Mouse (Mus musculus) megakaryocyte, embryonic 14.5 days (primary cell): ENCODE measurements at regions not wholly inside any gene's neighbourhood (a gene's known extent, or its start where the extent isn't known, plus 50 kb on each side); places are given as distances from the start of the nearest gene placed in this dataset.
"Not testable (repeated sequence)": the region's sequence is repeated elsewhere in the genome, so short reads cannot be mapped to it uniquely, and the experiment has no call there.

ENCODE experiments used
- H3K27me3 ChIP-seq: replicated peaks from 2 replicates; pipeline ENCODE3; 2012; ENCODE audit warnings: inconsistent platforms
- H3K36me3 ChIP-seq: replicated peaks from 2 replicates; pipeline ENCODE3; 2012; ENCODE audit warnings: low read length, inconsistent platforms, mixed read lengths
- H3K4me1 ChIP-seq: 2 replicates; pipeline ENCODE4 v1.6.1; 2012; ENCODE audit warnings: inconsistent platforms
- H3K4me3 ChIP-seq: replicated peaks from 2 replicates; pipeline ENCODE3; 2012; ENCODE audit warnings: moderate library complexity, mild to moderate bottlenecking, inconsistent platforms
- H3K9me3 ChIP-seq: 2 replicates; pipeline ENCODE4 v1.6.1; 2012; ENCODE audit warnings: inconsistent platforms
- FLI1 ChIP-seq: IDR thresholded peaks from 2 replicates; pipeline ENCODE4 v1.6.1; 2012; ENCODE audit warnings: low read length, inconsistent platforms, mixed read lengths
- GATA1 ChIP-seq: IDR thresholded peaks from 3 replicates; pipeline ENCODE4 v1.6.1; 2012; ENCODE audit warnings: mixed read lengths, low read length, inconsistent platforms, borderline replicate concordance

DNA sequence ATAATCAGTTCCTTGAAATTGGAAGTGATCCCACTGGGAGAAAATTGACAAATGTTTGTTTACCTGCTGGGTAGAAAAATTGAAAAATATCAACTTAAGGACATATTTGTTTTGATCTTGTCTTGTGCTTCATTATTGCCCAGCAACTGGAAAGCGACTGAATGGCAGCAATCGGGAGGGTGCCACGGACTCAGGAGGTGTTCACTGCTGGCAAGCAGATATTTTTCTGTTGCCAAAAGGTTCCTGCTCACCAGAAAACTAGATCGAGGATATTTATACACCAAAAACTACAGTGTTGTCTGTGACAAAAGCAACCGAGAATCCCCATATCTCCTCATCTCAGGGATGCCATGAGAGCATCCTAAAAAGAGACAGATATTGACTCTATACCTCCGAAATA is 71.4 kb downstream of the Gm21833 start:
- Histone ChIP-seq H3K9me3 (no peaks in the 10 kb centered on the region), H3K4me3 (no peak overlapping the region), H3K4me1 (no peaks in the 10 kb centered on the region), H3K27me3 (no peaks in the 10 kb centered on the region), H3K36me3 (no peaks in the 10 kb centered on the region)
- TF ChIP-seq GATA1 (no peak), FLI1 (no peak)

DNA sequence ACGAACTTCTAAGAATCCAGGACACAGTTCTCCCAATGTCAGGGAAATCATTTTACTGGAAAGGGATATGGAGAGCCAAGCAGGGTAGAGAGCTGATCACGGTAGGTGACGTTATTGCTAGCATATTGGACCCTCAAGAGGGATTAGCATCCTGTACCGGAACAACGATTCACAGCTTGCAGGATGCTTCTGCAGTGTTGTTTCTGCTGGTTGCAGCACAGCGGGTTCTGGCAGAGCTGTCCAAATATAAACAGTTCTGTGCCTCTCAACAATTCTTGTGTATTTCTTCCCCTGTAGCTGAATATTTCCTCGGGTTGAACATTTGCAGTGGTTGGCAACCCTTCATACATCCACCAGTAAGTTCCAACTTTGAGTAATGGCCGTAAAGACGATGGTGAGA is 92.4 kb downstream of the Gm21833 start:
- TF ChIP-seq FLI1 = no peak
- no peak for TF ChIP-seq GATA1
- Histone ChIP-seq H3K36me3 (no peaks in the 10 kb centered on the region), H3K27me3 (no peaks in the 10 kb centered on the region), H3K4me1 (no peaks in the 10 kb centered on the region), H3K4me3 (peak overlapping the region; percentile 38), H3K9me3 (0 out of 2 replicates have a peak, but pooled peaks cover 3% of the 10 kb centered on the region)

DNA sequence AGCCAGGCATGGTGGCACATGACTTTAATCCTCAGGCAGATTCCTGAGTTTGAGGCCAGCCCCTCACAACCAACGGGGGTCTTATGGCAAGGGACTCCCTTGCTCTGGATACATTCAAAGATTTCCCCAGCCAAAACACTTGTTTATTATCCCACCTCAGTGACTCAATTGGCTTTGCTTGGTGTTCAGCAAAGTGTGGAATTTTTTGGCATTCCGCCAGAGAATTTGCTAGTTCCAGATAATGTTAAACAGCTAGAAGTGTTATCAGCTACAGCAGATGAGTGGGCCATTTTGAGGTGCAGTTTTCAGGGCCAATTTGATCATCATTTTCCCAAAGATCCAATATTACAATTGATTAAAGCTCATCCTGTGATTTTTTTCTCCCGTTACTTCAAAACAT is 130.8 kb downstream of the Gm21833 start:
- H3K4me1 ChIP-seq, H3K27me3 ChIP-seq, H3K4me3 ChIP-seq, H3K36me3 ChIP-seq: not testable (repeated sequence)
- peaks cover 37% of the 10 kb centered on the region for H3K9me3 ChIP-seq

DNA sequence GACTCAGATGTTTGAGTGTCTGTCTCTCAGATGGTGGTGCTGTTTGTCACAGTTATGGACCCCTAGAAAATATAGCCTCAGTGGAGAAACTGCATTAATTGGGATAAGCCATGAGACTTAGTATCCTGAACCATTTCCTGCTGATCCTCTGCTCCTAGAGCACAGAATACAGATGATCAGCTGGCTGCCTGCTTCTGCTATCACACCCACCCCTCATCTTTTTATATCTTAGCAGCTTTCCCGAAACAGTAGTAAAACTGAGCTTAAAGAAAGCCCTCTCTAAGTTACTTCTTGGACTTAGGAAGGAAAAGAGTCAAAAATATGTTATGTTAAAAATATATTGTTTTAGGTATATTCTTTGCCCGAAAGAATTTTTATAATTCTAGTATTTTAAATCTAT is 163.5 kb downstream of the Gm21833 start:
- Histone ChIP-seq H3K4me3 (no peak overlapping the region), H3K36me3 (no peaks in the 10 kb centered on the region), H3K4me1 (no peaks in the 10 kb centered on the region), H3K9me3 (no peaks in the 10 kb centered on the region), H3K27me3 (no peaks in the 10 kb centered on the region)
- TF ChIP-seq GATA1 = no peak
- TF ChIP-seq FLI1 = no peak

DNA sequence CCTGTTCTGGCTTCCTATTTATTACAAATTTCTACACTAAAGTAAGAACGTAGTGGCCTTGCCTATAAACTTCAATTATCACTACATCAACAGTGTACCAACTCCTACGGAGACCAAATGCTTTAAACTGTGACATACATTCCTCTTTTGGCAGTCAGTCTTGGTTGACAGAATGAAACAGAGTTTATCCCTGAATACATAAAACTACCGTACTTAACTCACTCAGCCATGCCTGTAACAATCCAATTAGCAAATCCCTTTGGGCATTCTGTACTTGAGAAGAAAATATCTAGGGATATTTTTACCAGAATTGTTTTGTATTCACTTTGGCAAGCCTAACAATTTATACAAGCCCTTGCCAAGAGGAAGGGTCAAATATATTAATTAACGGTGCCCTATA is 169.7 kb downstream of the Gm21833 start:
- Histone ChIP-seq H3K27me3 (no peaks in the 10 kb centered on the region), H3K4me3 (no peak overlapping the region), H3K36me3 (no peaks in the 10 kb centered on the region), H3K4me1 (no peaks in the 10 kb centered on the region), H3K9me3 (no peaks in the 10 kb centered on the region; the same call in 1 of the 2 replicates)
- no peak for TF ChIP-seq FLI1
- no peak for TF ChIP-seq GATA1

DNA sequence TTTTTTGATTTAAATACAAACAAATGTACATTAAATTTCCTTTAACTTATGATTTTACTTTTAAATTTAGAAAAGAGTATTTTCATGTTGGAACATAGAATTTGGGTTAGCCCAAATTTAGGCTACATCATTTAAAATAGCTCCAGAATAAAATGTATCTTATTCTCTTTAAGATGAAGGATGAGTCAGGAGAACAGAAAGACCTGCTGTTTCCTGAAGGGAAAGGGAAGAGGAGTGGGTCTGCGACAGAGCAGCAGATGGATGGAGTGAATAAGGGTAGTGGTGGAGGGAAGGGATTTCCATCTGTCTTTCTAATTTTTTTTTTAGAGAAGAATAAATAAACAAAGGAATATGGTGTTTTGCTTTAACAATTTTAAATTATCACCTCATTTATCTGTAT is 193.1 kb downstream of the Gm21833 start:
- no peak for TF ChIP-seq GATA1
- no peak for TF ChIP-seq FLI1

DNA sequence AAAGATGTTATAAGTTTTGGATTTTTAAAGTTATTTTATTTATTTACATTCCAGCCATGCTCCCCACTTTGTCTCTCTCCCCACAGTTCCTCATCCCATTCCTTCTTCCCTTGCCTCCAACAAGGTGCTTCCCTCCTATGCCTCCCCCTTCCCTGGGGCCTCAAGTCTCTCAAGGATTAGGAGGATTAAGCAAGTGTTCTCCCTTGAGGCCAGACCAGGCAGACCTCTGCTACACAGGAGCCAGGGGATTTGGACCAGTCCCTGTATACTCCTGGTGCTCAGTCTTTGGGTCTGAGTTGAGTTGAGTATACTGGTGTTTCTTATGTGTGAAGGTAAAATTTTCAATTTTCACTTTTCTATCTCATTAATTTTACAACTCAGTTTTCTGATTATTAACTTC is 235.2 kb downstream of the Gm21833 start:
- Histone ChIP-seq H3K36me3 (no peaks in the 10 kb centered on the region), H3K4me3 (no peak overlapping the region), H3K4me1 (no peaks in the 10 kb centered on the region), H3K27me3 (no peaks in the 10 kb centered on the region), H3K9me3 (no peaks in the 10 kb centered on the region)
- no peak for TF ChIP-seq FLI1
- TF ChIP-seq GATA1 = no peak

More for the DNA sequence above, 193.1 kb downstream of the Gm21833 start:
- H3K27me3 ChIP-seq = no peaks in the 10 kb centered on the region
- no peaks in the 10 kb centered on the region for H3K36me3 ChIP-seq
- peaks cover 2% of the 10 kb centered on the region; the same call in 1 of the 2 replicates for H3K9me3 ChIP-seq
- H3K4me1 ChIP-seq = no peaks in the 10 kb centered on the region
- H3K4me3 ChIP-seq = no peak overlapping the region

DNA sequence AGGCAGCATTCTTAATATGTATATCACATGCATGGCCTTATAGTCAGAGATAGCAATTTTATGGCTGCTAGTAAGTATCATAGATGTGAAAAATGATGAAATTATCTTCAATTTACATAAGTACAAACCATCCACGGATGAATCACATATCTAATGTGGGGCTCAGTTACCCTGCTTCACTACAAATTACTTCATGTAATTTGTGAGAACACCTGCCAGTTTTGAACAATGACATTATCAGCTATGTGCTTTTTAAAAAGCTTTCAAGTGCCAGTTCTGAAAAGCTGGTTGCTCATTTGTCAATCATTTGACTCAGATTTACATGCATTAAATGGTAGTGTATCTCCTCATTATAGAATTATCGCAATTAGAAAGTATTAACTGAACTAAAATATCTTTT is 243.3 kb downstream of the Gm21833 start:
- H3K27me3 ChIP-seq = no peaks in the 10 kb centered on the region
- no peaks in the 10 kb centered on the region for H3K36me3 ChIP-seq

DNA sequence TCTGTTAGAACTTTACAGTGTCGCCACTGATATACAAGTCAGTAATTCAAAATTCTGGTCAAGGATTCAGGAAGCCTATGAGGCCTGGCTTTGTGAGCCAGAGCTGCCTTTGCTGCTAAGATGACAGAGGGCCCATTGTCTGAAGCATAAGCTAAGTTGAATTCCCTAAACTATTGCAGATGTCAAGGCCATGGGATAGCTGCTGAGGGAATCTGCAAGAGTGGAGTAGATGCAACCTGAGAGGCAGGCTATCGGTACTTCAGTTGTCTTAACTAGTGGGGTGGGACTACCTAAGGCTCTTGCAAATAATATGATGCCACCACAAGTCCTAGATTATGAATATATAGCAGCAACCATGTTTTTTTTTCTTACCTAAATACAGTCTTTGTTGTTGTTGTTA is 263.9 kb downstream of the Gm21833 start:
- Histone ChIP-seq H3K4me3 (no peak overlapping the region), H3K9me3 (0 out of 2 replicates have a peak, but pooled peaks cover 4% of the 10 kb centered on the region), H3K36me3 (no peaks in the 10 kb centered on the region), H3K27me3 (no peaks in the 10 kb centered on the region), H3K4me1 (no peaks in the 10 kb centered on the region)
- no peak for TF ChIP-seq GATA1
- TF ChIP-seq FLI1 = no peak

More for the DNA sequence above, 243.3 kb downstream of the Gm21833 start:
- Histone ChIP-seq H3K9me3 (no peaks in the 10 kb centered on the region), H3K4me3 (no peak overlapping the region), H3K4me1 (no peaks in the 10 kb centered on the region)
- no peak for TF ChIP-seq FLI1
- TF ChIP-seq GATA1 = no peak

DNA sequence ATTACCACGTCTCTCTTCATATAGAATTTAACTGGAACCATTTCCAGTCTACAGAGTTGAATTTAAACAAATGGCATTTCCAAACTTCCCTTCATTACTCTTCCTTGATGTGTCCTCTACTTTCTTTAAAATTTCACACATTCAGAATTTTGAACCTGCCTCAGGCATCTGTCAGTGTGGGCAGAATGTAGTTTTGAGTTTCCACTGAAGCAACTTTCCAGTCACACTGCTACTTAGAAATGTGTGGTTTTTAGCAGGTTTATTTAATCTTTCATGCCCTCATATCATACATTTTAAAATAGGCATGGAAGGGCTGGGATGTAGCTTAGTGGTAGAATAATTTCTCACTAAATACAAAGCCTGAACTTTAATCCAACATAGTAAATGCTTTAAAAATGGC is 282.9 kb downstream of the Gm21833 start:
- H3K4me1 ChIP-seq = no peaks in the 10 kb centered on the region
- H3K27me3 ChIP-seq = no peaks in the 10 kb centered on the region
- no peaks in the 10 kb centered on the region for H3K9me3 ChIP-seq
- H3K4me3 ChIP-seq = no peak overlapping the region
- H3K36me3 ChIP-seq = no peaks in the 10 kb centered on the region
- TF ChIP-seq FLI1 (no peak), GATA1 (no peak)

DNA sequence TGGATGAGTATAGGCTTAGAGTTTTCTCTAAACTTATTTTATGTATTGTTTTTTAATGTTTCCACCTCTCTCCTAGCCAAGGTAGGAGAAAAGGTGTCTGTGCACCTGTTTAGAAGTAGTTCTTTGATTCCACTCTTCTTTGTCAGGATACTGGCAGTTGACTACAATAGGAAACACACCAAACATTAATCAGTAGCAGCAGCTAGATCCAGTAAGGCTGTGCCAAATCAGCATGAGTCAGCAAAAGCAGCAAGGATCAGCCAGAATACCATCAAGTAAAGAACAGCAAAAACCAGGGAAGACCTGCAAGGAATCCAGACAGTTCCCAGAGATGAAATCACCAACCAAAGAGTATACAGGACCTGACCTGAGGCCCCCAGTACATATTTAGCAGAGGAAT is 303.7 kb downstream of the Gm21833 start:
- Histone ChIP-seq H3K4me1 (peaks cover 3% of the 10 kb centered on the region; the same call in 1 of the 2 replicates), H3K4me3 (no peak overlapping the region), H3K9me3 (no peaks in the 10 kb centered on the region), H3K27me3 (no peaks in the 10 kb centered on the region), H3K36me3 (no peaks in the 10 kb centered on the region)
- TF ChIP-seq GATA1 (no peak), FLI1 (no peak)

DNA sequence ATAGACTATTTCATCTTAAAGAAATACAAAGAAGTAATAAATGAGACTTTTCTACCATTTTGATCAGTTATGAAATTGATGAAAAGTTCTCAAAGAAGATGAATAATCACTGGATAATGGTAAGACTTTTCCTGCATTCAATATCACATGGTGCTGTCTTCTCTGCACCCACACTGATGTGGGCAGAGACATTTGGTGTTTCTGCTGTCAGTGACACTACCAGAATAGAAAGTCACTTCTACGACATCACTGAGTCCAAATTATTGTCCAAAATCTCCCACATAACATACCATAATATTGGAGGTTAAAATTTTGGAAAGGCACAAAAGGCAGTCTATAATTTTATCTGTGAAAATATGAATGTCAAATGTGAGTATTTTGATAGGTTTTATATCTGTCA is 344.8 kb downstream of the Gm21833 start:
- no peaks in the 10 kb centered on the region for H3K27me3 ChIP-seq
- TF ChIP-seq FLI1 (no peak), GATA1 (no peak)
- no peak overlapping the region for H3K4me3 ChIP-seq
- peaks cover 8% of the 10 kb centered on the region; the same call in 1 of the 2 replicates for H3K9me3 ChIP-seq
- no peaks in the 10 kb centered on the region for H3K36me3 ChIP-seq
- H3K4me1 ChIP-seq = no peaks in the 10 kb centered on the region
